Mouse (Mus musculus) heart, embryonic 13.5 days (tissue): ENCODE results near the gene Endou. TPM values are rescaled to one million over a fixed set of nuclear protein-coding genes. Genes with fewer than 3 reads are reported as not detected.

Experiments
- ATAC-seq: fragments of 200-750 bp; cut with Nextera tagmentation; 2 replicates; pipeline ENCODE4 v1.8.0; 2017; ENCODE audit warnings: moderate TSS enrichment; ENCODE audit not compliant: insufficient number of reproducible peaks, low FRiP score, low TSS enrichment; ENCODE audit errors: extremely low read depth
- H3K27ac ChIP-seq: fragments of 300-500 bp; sonication (generic); replicated peaks from 2 replicates; pipeline ENCODE4 v1.5.1; 2015; ENCODE audit warnings: moderate library complexity, mild to moderate bottlenecking, inconsistent platforms
- H3K27me3 ChIP-seq: fragments of 300-500 bp; sonication (generic); replicated peaks from 2 replicates; pipeline ENCODE4 v1.6.1; 2015; ENCODE audit warnings: mild to moderate bottlenecking, inconsistent platforms
- H3K36me3 ChIP-seq: fragments of 300-500 bp; sonication (generic); 2 replicates; pipeline ENCODE4 v1.6.1; 2015; ENCODE audit warnings: mild to moderate bottlenecking, inconsistent platforms
- H3K4me1 ChIP-seq: fragments of 300-500 bp; sonication (generic); 2 replicates; pipeline ENCODE4 v1.6.1; 2015; ENCODE audit warnings: inconsistent platforms
- H3K4me2 ChIP-seq: fragments of 300-500 bp; sonication (generic); 2 replicates; pipeline ENCODE4 v1.6.1; 2015; ENCODE audit warnings: inconsistent platforms, mild to moderate bottlenecking, moderate library complexity
- H3K4me3 ChIP-seq: fragments of 300-500 bp; sonication (generic); 2 replicates; pipeline ENCODE4 v1.5.1; 2015; ENCODE audit warnings: moderate library complexity, mild to moderate bottlenecking, inconsistent platforms
- H3K9ac ChIP-seq: fragments of 300-500 bp; sonication (generic); 2 replicates; pipeline ENCODE4 v1.6.1; 2015; ENCODE audit warnings: inconsistent platforms, mild to moderate bottlenecking, moderate library complexity
- H3K9me3 ChIP-seq: fragments of 300-500 bp; sonication (generic); 2 replicates; pipeline ENCODE4 v1.6.1; 2016; ENCODE audit warnings: inconsistent platforms
- WGBS: fragments of 180-500 bp; shearing (Covaris S2); methylation state at CpG from one replicate; pipeline ENCODE4 v1.1.7; 2015; ENCODE audit warnings: mixed read lengths; 5-methylcytosine and 5-hydroxymethylcytosine counted together
- polyA plus RNA-seq: library from polyadenylated mRNA; unstranded; fragments of >200 nt; fragmentation: Nextera tagmentation; extraction: Ambion mirVana; gene quantifications from 2 replicates; pipeline ENCODE4 v1.2.1, GENCODE M21; 2015

Endou gene
- polyA plus RNA-seq: 0.23 and 0.45 TPM in 2 replicates

GRCm38 (mm10) chr15:97731111-97731510 is at the start of gene Endou:
Endou (minus strand) TSS chr15:97731339.
- H3K9me3 ChIP-seq: no peaks in the 10 kb centered on the region
- H3K36me3 ChIP-seq: no peaks in the 10 kb centered on the region
- H3K9ac ChIP-seq: no peak within 1 kb of the TSS
- WGBS: 83% methylated on average over 8 of the region's 8 CpGs
- H3K27ac ChIP-seq: no peak within 1 kb of the TSS
- H3K4me1 ChIP-seq: peaks cover 10% of the 10 kb centered on the region
- no peak within 1 kb of the TSS for H3K4me2 ChIP-seq
- no peak within 1 kb of the TSS for H3K4me3 ChIP-seq
- 0 out of 2 replicates have a peak, but pooled peaks cover 3% of the 10 kb centered on the region for H3K27me3 ChIP-seq
- no peak for ATAC-seq

- no peaks in the 10 kb centered on the region for H3K27me3 ChIP-seq
- no peaks in the 10 kb centered on the region for H3K9me3 ChIP-seq
- no peak overlapping the region for H3K4me2 ChIP-seq
- H3K4me1 ChIP-seq: peaks cover 58% of the 10 kb centered on the region
- WGBS: 81% methylated on average over 12 of the region's 12 CpGs
- ATAC-seq: no peak
- H3K36me3 ChIP-seq: no peaks in the 10 kb centered on the region
- no peak overlapping the region for H3K27ac ChIP-seq
- H3K9ac ChIP-seq: no peak overlapping the region
- H3K4me3 ChIP-seq: no peak overlapping the region
Measured at GRCm38 (mm10) chr15:97780611-97781031, 49.5 kb upstream of the Endou start.

- Histone ChIP-seq H3K4me3 (no peak overlapping the region), H3K27me3 (no peaks in the 10 kb centered on the region), H3K9me3 (no peaks in the 10 kb centered on the region), H3K4me2 (no peak overlapping the region), H3K27ac (peak overlapping the region; percentile 76; the same call in 1 of the 2 replicates), H3K9ac (no peak overlapping the region), H3K36me3 (no peaks in the 10 kb centered on the region), H3K4me1 (peaks cover 57% of the 10 kb centered on the region)
- ATAC-seq: no peak
- WGBS: 81% methylated on average over 1 of the region's 1 CpGs
Measured at GRCm38 (mm10) chr15:97779576-97779975, 48.4 kb upstream of the Endou start.

GRCm38 (mm10) chr15:97778311-97779098 is 47.4 kb upstream of the Endou start, which contains the start of gene Slc48a1:
Slc48a1 (plus strand) TSS chr15:97778520.
- Histone ChIP-seq H3K27me3 (no peaks in the 10 kb centered on the region), H3K27ac (peak within 1 kb of the TSS; percentile 76), H3K9me3 (no peaks in the 10 kb centered on the region), H3K4me3 (no peak within 1 kb of the TSS), H3K4me1 (peaks cover 65% of the 10 kb centered on the region), H3K9ac (no peak within 1 kb of the TSS), H3K36me3 (no peaks in the 10 kb centered on the region), H3K4me2 (no peak within 1 kb of the TSS)
- WGBS: 46% methylated on average over 8 of the region's 8 CpGs
- no peak for ATAC-seq

GRCm38 (mm10) chr15:97776919-97777318 is 45.8 kb upstream of the Endou start:
- Histone ChIP-seq H3K9ac (no peak overlapping the region), H3K4me2 (no peak overlapping the region), H3K27me3 (no peaks in the 10 kb centered on the region), H3K4me3 (no peak overlapping the region), H3K36me3 (no peaks in the 10 kb centered on the region), H3K4me1 (peaks cover 67% of the 10 kb centered on the region), H3K9me3 (no peaks in the 10 kb centered on the region), H3K27ac (no peak overlapping the region)
- ATAC-seq: no peak
- WGBS: 82% methylated on average over 6 of the region's 6 CpGs

GRCm38 (mm10) chr15:97776514-97776913 is 45.4 kb upstream of the Endou start:
- H3K27me3 ChIP-seq: no peaks in the 10 kb centered on the region
- 10% methylated on average over 8 of the region's 8 CpGs for WGBS
- no peaks in the 10 kb centered on the region for H3K36me3 ChIP-seq
- H3K4me3 ChIP-seq: no peak overlapping the region
- no peak for ATAC-seq
- no peak overlapping the region for H3K4me2 ChIP-seq
- no peaks in the 10 kb centered on the region for H3K9me3 ChIP-seq
- H3K4me1 ChIP-seq: peaks cover 64% of the 10 kb centered on the region
- H3K9ac ChIP-seq: no peak overlapping the region
- H3K27ac ChIP-seq: no peak overlapping the region

GRCm38 (mm10) chr15:97773961-97774370 is 42.8 kb upstream of the Endou start:
- 0 out of 2 replicates have a peak, but pooled peaks have one; percentile 4 for ATAC-seq
- H3K27me3 ChIP-seq: peaks cover 10% of the 10 kb centered on the region; the same call in 1 of the 2 replicates
- H3K9me3 ChIP-seq: no peaks in the 10 kb centered on the region
- 45% methylated on average over 5 of the region's 5 CpGs for WGBS
- H3K36me3 ChIP-seq: no peaks in the 10 kb centered on the region
- peaks cover 52% of the 10 kb centered on the region for H3K4me1 ChIP-seq
- peak overlapping the region; percentile 56 for H3K4me2 ChIP-seq
- peak overlapping the region; percentile 63 for H3K9ac ChIP-seq
- peak overlapping the region; percentile 97 for H3K27ac ChIP-seq
- no peak overlapping the region for H3K4me3 ChIP-seq

- H3K36me3 ChIP-seq: no peaks in the 10 kb centered on the region
- 12% methylated on average over 5 of the region's 5 CpGs for WGBS
- no peaks in the 10 kb centered on the region for H3K9me3 ChIP-seq
- H3K9ac ChIP-seq: peak overlapping the region; percentile 63; the same call in 1 of the 2 replicates
- no peak overlapping the region for H3K4me3 ChIP-seq
- H3K27ac ChIP-seq: peak overlapping the region; percentile 97
- peak overlapping the region; percentile 56 for H3K4me2 ChIP-seq
- ATAC-seq: peak; percentile 68; the same call in 1 of the 2 replicates
- H3K27me3 ChIP-seq: peaks cover 10% of the 10 kb centered on the region; the same call in 1 of the 2 replicates
- peaks cover 54% of the 10 kb centered on the region for H3K4me1 ChIP-seq
Measured at GRCm38 (mm10) chr15:97773108-97773507, 42.0 kb upstream of the Endou start.

- no peak overlapping the region for H3K9ac ChIP-seq
- peaks cover 22% of the 10 kb centered on the region for H3K27me3 ChIP-seq
- 80% methylated on average over 8 of the region's 8 CpGs for WGBS
- no peak overlapping the region for H3K27ac ChIP-seq
- no peaks in the 10 kb centered on the region for H3K36me3 ChIP-seq
- H3K4me1 ChIP-seq: peaks cover 68% of the 10 kb centered on the region
- H3K9me3 ChIP-seq: no peaks in the 10 kb centered on the region
- no peak for ATAC-seq
- H3K4me2 ChIP-seq: no peak overlapping the region
- H3K4me3 ChIP-seq: no peak overlapping the region
Measured at GRCm38 (mm10) chr15:97770280-97770679, 39.1 kb upstream of the Endou start.

GRCm38 (mm10) chr15:97768192-97768591 is 37.1 kb upstream of the Endou start:
- ATAC-seq: no peak
- Histone ChIP-seq H3K4me3 (peak overlapping the region; percentile 58), H3K4me2 (peak overlapping the region; percentile 87), H3K27me3 (peaks cover 26% of the 10 kb centered on the region), H3K27ac (peak overlapping the region; percentile 82), H3K36me3 (0 out of 2 replicates have a peak, but pooled peaks cover 4% of the 10 kb centered on the region), H3K9me3 (no peaks in the 10 kb centered on the region), H3K4me1 (peaks cover 63% of the 10 kb centered on the region), H3K9ac (peak overlapping the region; percentile 81)
- 2% methylated on average over 18 of the region's 18 CpGs for WGBS

GRCm38 (mm10) chr15:97767280-97768186 is 36.4 kb upstream of the Endou start, which contains the start of gene Rapgef3:
Rapgef3 (minus strand) TSS chr15:97767972.
- peaks cover 61% of the 10 kb centered on the region for H3K4me1 ChIP-seq
- H3K9ac ChIP-seq: peak within 1 kb of the TSS; percentile 81
- peak; percentile 43 for ATAC-seq
- H3K4me2 ChIP-seq: peak within 1 kb of the TSS; percentile 87
- H3K27ac ChIP-seq: peak within 1 kb of the TSS; percentile 82
- H3K27me3 ChIP-seq: peaks cover 26% of the 10 kb centered on the region
- H3K36me3 ChIP-seq: 0 out of 2 replicates have a peak, but pooled peaks cover 4% of the 10 kb centered on the region
- peak within 1 kb of the TSS; percentile 58 for H3K4me3 ChIP-seq
- H3K9me3 ChIP-seq: no peaks in the 10 kb centered on the region
- WGBS: under 1% methylated on average over 44 of the region's 44 CpGs
